Mouse (Mus musculus): ENCODE measurements around the gene Sall1.
A peak's percentile ranks its signal among the peaks of the same experiment; 100 is the strongest.

The Sall1 gene

GRCm38 (mm10) chr8:89042118-89042460, 1.9 kb downstream of the Sall1 start:
- Histone ChIP-seq H3K27me3 (ENCODE audit: insufficient read depth, low read length) (no peaks in the 10 kb centered on the region), H3K4me3 (replicated peaks; ENCODE audit: low read length) (peak overlapping the region; percentile 92), H3K36me3 (ENCODE audit: insufficient read depth, low read length) (peaks cover 33% of the 10 kb centered on the region), H3K4me1 (replicated peaks; ENCODE audit: low read depth, low read length) (peaks cover 67% of the 10 kb centered on the region), H3K9me3 (ENCODE audit: low read length) (no peaks in the 10 kb centered on the region)
- TF ChIP-seq NANOG (IDR thresholded peaks at IDR 0.05; ENCODE audit: borderline replicate concordance, low read length) (no peak), POU5F1 (IDR thresholded peaks at IDR 0.05; ENCODE audit: borderline replicate concordance, low read length) (no peak), CTCF (conservative IDR thresholded peaks at IDR 0.05; ENCODE audit: low read length) (no peak)

- Histone ChIP-seq H3K9me3 (ENCODE audit: low read length) (no peaks in the 10 kb centered on the region), H3K36me3 (ENCODE audit: insufficient read depth, low read length) (peaks cover 33% of the 10 kb centered on the region), H3K4me3 (replicated peaks; ENCODE audit: low read length) (peak overlapping the region; percentile 92), H3K4me1 (replicated peaks; ENCODE audit: low read depth, low read length) (peaks cover 67% of the 10 kb centered on the region), H3K27me3 (ENCODE audit: insufficient read depth, low read length) (no peaks in the 10 kb centered on the region)
- TF ChIP-seq POU5F1 (IDR thresholded peaks at IDR 0.05; ENCODE audit: borderline replicate concordance, low read length), result no peak
- TF ChIP-seq NANOG (IDR thresholded peaks at IDR 0.05; ENCODE audit: borderline replicate concordance, low read length), result no peak
- no peak for TF ChIP-seq CTCF (conservative IDR thresholded peaks at IDR 0.05; ENCODE audit: low read length)
Observed at GRCm38 (mm10) chr8:89041421-89042117, 2.4 kb downstream of the Sall1 start.

GRCm38 (mm10) chr8:89040751-89041420, 3.1 kb downstream of the Sall1 start:
- Histone ChIP-seq H3K4me1 (replicated peaks; ENCODE audit: low read depth, low read length) (peaks cover 68% of the 10 kb centered on the region), H3K4me3 (replicated peaks; ENCODE audit: low read length) (peak overlapping the region; percentile 92), H3K36me3 (ENCODE audit: insufficient read depth, low read length) (peaks cover 37% of the 10 kb centered on the region), H3K27me3 (ENCODE audit: insufficient read depth, low read length) (no peaks in the 10 kb centered on the region), H3K9me3 (ENCODE audit: low read length) (no peaks in the 10 kb centered on the region)
- no peak for TF ChIP-seq NANOG (IDR thresholded peaks at IDR 0.05; ENCODE audit: borderline replicate concordance, low read length)
- TF ChIP-seq CTCF (conservative IDR thresholded peaks at IDR 0.05; ENCODE audit: low read length), result no peak
- TF ChIP-seq POU5F1 (IDR thresholded peaks at IDR 0.05; ENCODE audit: borderline replicate concordance, low read length), result no peak

GRCm38 (mm10) chr8:89039890-89040289, 4.1 kb downstream of the Sall1 start:
- Histone ChIP-seq H3K27me3 (ENCODE audit: insufficient read depth, low read length) (no peaks in the 10 kb centered on the region), H3K4me3 (replicated peaks; ENCODE audit: low read length) (peak overlapping the region; percentile 92), H3K9me3 (ENCODE audit: low read length) (no peaks in the 10 kb centered on the region), H3K4me1 (replicated peaks; ENCODE audit: low read depth, low read length) (peaks cover 68% of the 10 kb centered on the region), H3K36me3 (ENCODE audit: insufficient read depth, low read length) (peaks cover 47% of the 10 kb centered on the region)
- no peak for TF ChIP-seq CTCF (conservative IDR thresholded peaks at IDR 0.05; ENCODE audit: low read length)
- TF ChIP-seq POU5F1 (IDR thresholded peaks at IDR 0.05; ENCODE audit: borderline replicate concordance, low read length), result no peak
- no peak for TF ChIP-seq NANOG (IDR thresholded peaks at IDR 0.05; ENCODE audit: borderline replicate concordance, low read length)

GRCm38 (mm10) chr8:89038920-89039319, 5.0 kb downstream of the Sall1 start:
- Histone ChIP-seq H3K36me3 (ENCODE audit: insufficient read depth, low read length) (peaks cover 57% of the 10 kb centered on the region), H3K4me1 (replicated peaks; ENCODE audit: low read depth, low read length) (peaks cover 69% of the 10 kb centered on the region), H3K4me3 (replicated peaks; ENCODE audit: low read length) (peak overlapping the region; percentile 92; the same call in 1 of the 2 replicates), H3K27me3 (ENCODE audit: insufficient read depth, low read length) (no peaks in the 10 kb centered on the region), H3K9me3 (ENCODE audit: low read length) (no peaks in the 10 kb centered on the region)
- no peak for TF ChIP-seq CTCF (conservative IDR thresholded peaks at IDR 0.05; ENCODE audit: low read length)
- TF ChIP-seq NANOG (IDR thresholded peaks at IDR 0.05; ENCODE audit: borderline replicate concordance, low read length), result no peak
- no peak for TF ChIP-seq POU5F1 (IDR thresholded peaks at IDR 0.05; ENCODE audit: borderline replicate concordance, low read length)

GRCm38 (mm10) chr8:89037536-89038236, 6.3 kb downstream of the Sall1 start:
- TF ChIP-seq POU5F1 (IDR thresholded peaks at IDR 0.05; ENCODE audit: borderline replicate concordance, low read length), result no peak
- Histone ChIP-seq H3K36me3 (ENCODE audit: insufficient read depth, low read length) (peaks cover 69% of the 10 kb centered on the region), H3K9me3 (ENCODE audit: low read length) (no peaks in the 10 kb centered on the region), H3K4me1 (replicated peaks; ENCODE audit: low read depth, low read length) (peaks cover 81% of the 10 kb centered on the region), H3K4me3 (replicated peaks; ENCODE audit: low read length) (peak overlapping the region; percentile 27), H3K27me3 (ENCODE audit: insufficient read depth, low read length) (no peaks in the 10 kb centered on the region)

GRCm38 (mm10) chr8:89032412-89032811, 11.6 kb downstream of the Sall1 start:
- Histone ChIP-seq H3K27me3 (ENCODE audit: insufficient read depth, low read length) (no peaks in the 10 kb centered on the region), H3K9me3 (ENCODE audit: low read length) (no peaks in the 10 kb centered on the region), H3K4me1 (replicated peaks; ENCODE audit: low read depth, low read length) (peaks cover 100% of the 10 kb centered on the region), H3K36me3 (ENCODE audit: insufficient read depth, low read length) (peaks cover 91% of the 10 kb centered on the region), H3K4me3 (replicated peaks; ENCODE audit: low read length) (peak overlapping the region; percentile 45)
- no peak for TF ChIP-seq POU5F1 (IDR thresholded peaks at IDR 0.05; ENCODE audit: borderline replicate concordance, low read length)
- TF ChIP-seq CTCF (conservative IDR thresholded peaks at IDR 0.05; ENCODE audit: low read length), result no peak
- TF ChIP-seq NANOG (IDR thresholded peaks at IDR 0.05; ENCODE audit: borderline replicate concordance, low read length), result no peak

- Histone ChIP-seq H3K36me3 (ENCODE audit: insufficient read depth, low read length) (peaks cover 73% of the 10 kb centered on the region), H3K27me3 (ENCODE audit: insufficient read depth, low read length) (no peaks in the 10 kb centered on the region), H3K9me3 (ENCODE audit: low read length) (no peaks in the 10 kb centered on the region), H3K4me3 (replicated peaks; ENCODE audit: low read length) (peak overlapping the region; percentile 64), H3K4me1 (replicated peaks; ENCODE audit: low read depth, low read length) (peaks cover 94% of the 10 kb centered on the region)
- no peak for TF ChIP-seq NANOG (IDR thresholded peaks at IDR 0.05; ENCODE audit: borderline replicate concordance, low read length)
- no peak for TF ChIP-seq CTCF (conservative IDR thresholded peaks at IDR 0.05; ENCODE audit: low read length)
- no peak for TF ChIP-seq POU5F1 (IDR thresholded peaks at IDR 0.05; ENCODE audit: borderline replicate concordance, low read length)
Observed at GRCm38 (mm10) chr8:89028156-89028555, 15.8 kb downstream of the Sall1 start.
